Mouse (Mus musculus): ENCODE data around the gene Auts2. TPM values are rescaled to one million over a fixed set of nuclear protein-coding genes. Genes with fewer than 3 reads are reported as not detected.

Gene Auts2
- total and polyA plus RNA-seq, 3 experiments: 16.9 to 35.7 (median 28.1) TPM

DNA sequence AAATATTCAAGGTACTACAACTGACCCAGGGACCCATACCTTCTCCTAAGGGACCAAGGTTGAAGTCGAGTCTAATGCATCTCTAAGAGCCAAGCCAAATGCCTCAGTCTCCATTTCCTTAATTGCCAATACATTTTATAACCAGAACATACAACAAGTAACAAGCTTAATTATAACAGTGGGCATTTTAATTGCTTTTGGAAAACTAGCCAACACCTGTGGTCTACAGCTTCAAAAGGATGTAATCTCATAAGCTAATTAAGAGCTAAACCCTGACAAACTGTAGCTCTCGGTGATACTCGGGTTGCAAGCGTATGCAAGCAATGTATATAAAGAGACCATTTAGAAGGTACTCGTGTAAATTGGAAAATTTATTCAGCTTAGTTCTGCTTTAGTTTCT, 107.7 kb downstream of the Auts2 start:
- H3K79me2 ChIP-seq (replicated peaks; ENCODE audit: control insufficient read depth, insufficient read depth, low read length): peaks cover 1% of the 10 kb centered on the region
- TF ChIP-seq EP300 (IDR thresholded peaks at IDR 0.05; ENCODE audit: insufficient read depth, low read depth, low read length): no peak
- TF ChIP-seq CTCF (IDR thresholded peaks at IDR 0.05): no peak
- H3K9ac ChIP-seq (ENCODE audit: low read depth, low read length): no peak overlapping the region
- H3K36me3 ChIP-seq (ENCODE audit: control insufficient read depth, insufficient read depth, low read length): no peaks in the 10 kb centered on the region
- H3K4me3 ChIP-seq: no peak overlapping the region
- H3K4me1 ChIP-seq (ENCODE audit: control insufficient read depth, insufficient read depth, low read length): peaks cover 2% of the 10 kb centered on the region; the same call in 1 of the 2 replicates
- H3K27me3 ChIP-seq (ENCODE audit: control insufficient read depth, insufficient read depth, low read length): no peaks in the 10 kb centered on the region
- H3K27ac ChIP-seq: no peak overlapping the region
- intact Hi-C loops (cut with DNase I): no loop called here
- DNase-seq: no peak
- 93% methylated on average over 5 of the region's 5 CpGs for WGBS

DNA sequence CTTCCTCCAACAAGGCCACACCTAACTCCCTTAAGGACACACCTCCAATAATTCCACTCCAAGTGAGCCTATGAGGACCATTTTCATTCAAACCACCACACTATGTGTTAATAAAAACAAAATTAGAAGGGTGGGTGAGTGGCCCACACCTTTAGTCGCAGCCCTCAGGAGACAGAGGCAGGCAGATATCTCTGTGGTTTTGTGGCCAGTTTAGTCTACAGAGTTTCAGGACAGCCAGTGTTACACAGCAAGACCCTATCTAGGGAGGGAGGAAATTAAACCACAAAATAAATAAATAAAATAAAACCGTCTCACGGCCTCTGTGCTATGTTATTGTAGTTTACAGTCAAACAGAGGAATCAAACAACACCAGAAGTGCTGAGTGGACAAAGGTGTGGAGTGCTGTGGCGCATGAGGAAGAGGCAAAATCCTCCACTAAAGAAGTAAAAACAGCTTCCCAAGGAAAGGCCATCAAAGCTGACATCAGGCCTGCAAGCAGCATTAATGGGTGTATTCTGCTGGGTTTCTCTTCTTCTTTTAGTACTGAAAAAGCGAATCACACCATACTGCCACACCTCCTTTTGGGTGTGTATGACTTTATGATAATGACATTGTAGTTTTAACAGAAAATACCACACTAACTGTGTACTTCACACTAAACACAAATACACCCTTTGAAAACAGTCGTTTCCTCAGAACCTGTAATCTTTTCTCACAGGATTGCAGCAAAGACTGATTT, 109.6 kb downstream of the Auts2 start:
- Histone ChIP-seq H3K9ac (ENCODE audit: low read depth, low read length) (no peak overlapping the region), H3K36me3 (ENCODE audit: control insufficient read depth, insufficient read depth, low read length) (no peaks in the 10 kb centered on the region), H3K4me1 (ENCODE audit: control insufficient read depth, insufficient read depth, low read length) (peaks cover 2% of the 10 kb centered on the region), H3K27me3 (ENCODE audit: control insufficient read depth, insufficient read depth, low read length) (no peaks in the 10 kb centered on the region), H3K27ac (no peak overlapping the region), H3K4me3 (no peak overlapping the region), H3K79me2 (replicated peaks; ENCODE audit: control insufficient read depth, insufficient read depth, low read length) (peaks cover 1% of the 10 kb centered on the region)
- DNase-seq: no peak
- intact Hi-C loops (cut with DNase I): no loop called here
- no peak for TF ChIP-seq EP300 (IDR thresholded peaks at IDR 0.05; ENCODE audit: insufficient read depth, low read depth, low read length)
- TF ChIP-seq CTCF (IDR thresholded peaks at IDR 0.05): no peak
- TF ChIP-seq POLR2A (IDR thresholded peaks at IDR 0.05; ENCODE audit: insufficient read depth, low read depth, low read length): no peak
- 83% methylated on average over 6 of the region's 6 CpGs for WGBS

DNA sequence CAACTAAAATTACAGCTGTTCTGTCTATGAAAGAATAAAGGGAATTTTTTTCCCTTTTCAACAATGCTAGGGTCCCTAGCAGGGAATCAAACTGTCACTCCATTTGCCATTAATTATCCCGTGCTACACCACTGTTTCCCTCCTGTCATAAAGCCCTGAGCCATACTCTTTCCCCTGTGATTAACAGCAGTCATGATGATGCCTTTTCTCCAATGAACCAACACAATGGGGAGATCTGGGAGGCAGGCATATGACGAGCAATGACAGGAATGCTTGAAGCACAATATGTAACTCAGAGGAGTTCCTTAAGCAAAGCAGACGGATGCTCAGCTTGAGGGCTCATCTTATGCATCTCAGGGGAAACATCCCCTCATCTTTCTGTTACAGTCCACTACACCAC, 113.8 kb downstream of the Auts2 start:
- no peak for TF ChIP-seq EP300 (IDR thresholded peaks at IDR 0.05; ENCODE audit: insufficient read depth, low read depth, low read length)
- TF ChIP-seq CTCF (IDR thresholded peaks at IDR 0.05): no peak
- TF ChIP-seq POLR2A (IDR thresholded peaks at IDR 0.05; ENCODE audit: insufficient read depth, low read depth, low read length): no peak
- WGBS: 77% methylated on average over 3 of the region's 3 CpGs
- H3K27me3 ChIP-seq (ENCODE audit: control insufficient read depth, insufficient read depth, low read length): no peaks in the 10 kb centered on the region

DNA sequence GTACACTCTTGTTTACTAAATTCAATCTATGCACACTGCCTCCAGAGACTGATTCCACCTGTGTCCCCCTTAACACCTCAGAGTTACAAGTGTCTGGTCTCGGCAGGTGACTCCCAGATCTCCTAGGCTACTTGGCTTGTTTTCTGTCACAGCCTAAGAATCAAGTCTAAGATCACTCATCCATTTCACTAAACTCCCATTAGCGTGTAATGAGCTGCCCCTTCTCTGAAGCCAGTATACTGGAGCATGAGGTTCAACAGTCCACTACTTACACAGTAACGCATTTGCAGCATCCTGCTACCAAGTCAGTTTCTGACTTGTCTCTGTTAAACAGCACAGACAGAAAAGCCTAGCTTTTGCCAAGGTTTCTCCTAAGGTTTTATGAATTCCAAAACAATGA, 116.8 kb downstream of the Auts2 start:
- intact Hi-C loops (cut with DNase I): no loop called here
- Histone ChIP-seq H3K4me3 (no peak overlapping the region), H3K27ac (no peak overlapping the region), H3K79me2 (replicated peaks; ENCODE audit: control insufficient read depth, insufficient read depth, low read length) (peaks cover 4% of the 10 kb centered on the region), H3K36me3 (ENCODE audit: control insufficient read depth, insufficient read depth, low read length) (no peaks in the 10 kb centered on the region), H3K27me3 (ENCODE audit: control insufficient read depth, insufficient read depth, low read length) (no peaks in the 10 kb centered on the region), H3K9ac (ENCODE audit: low read depth, low read length) (no peak overlapping the region), H3K4me1 (ENCODE audit: control insufficient read depth, insufficient read depth, low read length) (no peaks in the 10 kb centered on the region; the same call in 1 of the 2 replicates)
- DNase-seq: no peak
- no peak for TF ChIP-seq POLR2A (IDR thresholded peaks at IDR 0.05; ENCODE audit: insufficient read depth, low read depth, low read length)
- TF ChIP-seq CTCF (IDR thresholded peaks at IDR 0.05): no peak
- TF ChIP-seq EP300 (IDR thresholded peaks at IDR 0.05; ENCODE audit: insufficient read depth, low read depth, low read length): no peak
- 95% methylated on average over 3 of the region's 3 CpGs for WGBS

More for the DNA sequence above, 113.8 kb downstream of the Auts2 start:
- no peak for DNase-seq
- peaks cover 1% of the 10 kb centered on the region; the same call in 1 of the 2 replicates for H3K79me2 ChIP-seq (replicated peaks; ENCODE audit: control insufficient read depth, insufficient read depth, low read length)
- intact Hi-C loops (cut with DNase I): no loop called here
- no peak overlapping the region for H3K9ac ChIP-seq (ENCODE audit: low read depth, low read length)
- no peak overlapping the region for H3K27ac ChIP-seq
- H3K4me3 ChIP-seq: no peak overlapping the region
- no peaks in the 10 kb centered on the region; the same call in 1 of the 2 replicates for H3K4me1 ChIP-seq (ENCODE audit: control insufficient read depth, insufficient read depth, low read length)
- H3K36me3 ChIP-seq (ENCODE audit: control insufficient read depth, insufficient read depth, low read length): no peaks in the 10 kb centered on the region

DNA sequence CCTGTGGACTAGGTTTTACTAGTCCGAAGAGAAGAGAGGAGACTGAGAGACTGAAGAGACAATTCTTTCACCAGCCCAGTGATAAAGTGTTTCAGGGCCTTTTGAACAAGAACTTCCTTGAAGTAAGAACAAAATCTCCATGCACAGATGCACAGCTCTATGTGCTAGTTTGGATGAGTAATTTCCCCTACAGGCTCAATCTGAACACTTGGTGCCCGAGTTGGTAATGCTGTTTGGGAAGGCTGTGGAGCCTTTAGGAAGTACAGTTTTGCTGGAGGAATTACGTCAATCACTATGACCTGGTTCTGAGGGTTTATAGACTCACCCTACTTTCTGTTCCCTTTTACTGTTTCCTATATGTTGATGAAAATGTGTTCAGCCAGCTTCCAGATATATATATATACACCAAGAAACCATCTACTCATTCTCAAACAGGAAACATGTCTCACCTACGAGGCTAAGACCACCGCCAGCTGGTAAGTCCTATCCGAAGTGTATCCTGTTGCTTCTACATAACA, 117.3 kb downstream of the Auts2 start:
- DNase-seq: no peak
- H3K9ac ChIP-seq (ENCODE audit: low read depth, low read length): no peak overlapping the region
- no peak overlapping the region for H3K27ac ChIP-seq
- no peaks in the 10 kb centered on the region; the same call in 1 of the 2 replicates for H3K4me1 ChIP-seq (ENCODE audit: control insufficient read depth, insufficient read depth, low read length)
- intact Hi-C loops (cut with DNase I): no loop called here
- H3K79me2 ChIP-seq (replicated peaks; ENCODE audit: control insufficient read depth, insufficient read depth, low read length): peaks cover 4% of the 10 kb centered on the region
- no peak overlapping the region for H3K4me3 ChIP-seq
- H3K36me3 ChIP-seq (ENCODE audit: control insufficient read depth, insufficient read depth, low read length): no peaks in the 10 kb centered on the region
- WGBS: 70% methylated on average over 6 of the region's 6 CpGs
- TF ChIP-seq EP300 (IDR thresholded peaks at IDR 0.05; ENCODE audit: insufficient read depth, low read depth, low read length) (no peak), CTCF (IDR thresholded peaks at IDR 0.05) (no peak), POLR2A (IDR thresholded peaks at IDR 0.05; ENCODE audit: insufficient read depth, low read depth, low read length) (no peak)
- no peaks in the 10 kb centered on the region for H3K27me3 ChIP-seq (ENCODE audit: control insufficient read depth, insufficient read depth, low read length)

DNA sequence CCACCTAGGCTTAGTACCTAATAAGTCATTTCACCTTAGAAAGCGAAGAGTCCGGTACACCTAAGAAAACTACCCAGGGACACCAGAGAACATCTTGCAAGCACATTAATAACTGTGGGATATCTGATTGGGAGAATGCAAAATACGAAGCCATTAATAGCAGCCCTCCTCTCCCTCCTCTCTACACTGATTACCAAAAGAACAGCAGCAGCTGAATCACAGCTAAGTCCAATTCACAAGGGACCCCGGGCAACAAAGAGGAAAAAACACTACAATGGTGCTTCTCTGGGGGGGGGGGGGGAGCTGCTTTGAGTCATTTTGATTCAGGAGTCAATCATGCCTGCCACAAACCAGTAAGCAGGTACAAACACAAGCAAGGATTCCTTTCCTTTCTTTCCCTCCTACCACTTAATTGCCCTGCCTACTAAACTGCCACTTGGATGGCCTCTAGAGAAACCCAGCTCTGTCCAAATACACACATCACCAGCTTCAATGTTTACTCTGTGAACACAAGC, 132.7 kb downstream of the Auts2 start:
- 40% methylated on average over 4 of the region's 4 CpGs for WGBS
- intact Hi-C loops (cut with DNase I): no loop called here
- H3K36me3 ChIP-seq (ENCODE audit: control insufficient read depth, insufficient read depth, low read length): no peaks in the 10 kb centered on the region; the same call in none of the 2 replicates
- H3K27me3 ChIP-seq (ENCODE audit: control insufficient read depth, insufficient read depth, low read length): no peaks in the 10 kb centered on the region
- no peak overlapping the region for H3K27ac ChIP-seq
- no peak overlapping the region for H3K9ac ChIP-seq (ENCODE audit: low read depth, low read length)
- no peak for DNase-seq
- no peak overlapping the region for H3K4me3 ChIP-seq
- H3K79me2 ChIP-seq (replicated peaks; ENCODE audit: control insufficient read depth, insufficient read depth, low read length): no peaks in the 10 kb centered on the region
- H3K4me1 ChIP-seq (ENCODE audit: control insufficient read depth, insufficient read depth, low read length): no peaks in the 10 kb centered on the region; the same call in none of the 2 replicates
- TF ChIP-seq EP300 (IDR thresholded peaks at IDR 0.05; ENCODE audit: insufficient read depth, low read depth, low read length): no peak

All from heart, adult 2 months (tissue).